Mouse (Mus musculus) fat pad, adult 2 months (tissue): Measurements from ENCODE around the gene Astn2.

Source experiments
- DNase-seq: peaks from one replicate; pipeline ENCODE4 v3.0.0-alpha.2; 2011; ENCODE audit warnings: low read depth, low spot score; ENCODE audit errors: extremely low read depth

Astn2 gene

DNA sequence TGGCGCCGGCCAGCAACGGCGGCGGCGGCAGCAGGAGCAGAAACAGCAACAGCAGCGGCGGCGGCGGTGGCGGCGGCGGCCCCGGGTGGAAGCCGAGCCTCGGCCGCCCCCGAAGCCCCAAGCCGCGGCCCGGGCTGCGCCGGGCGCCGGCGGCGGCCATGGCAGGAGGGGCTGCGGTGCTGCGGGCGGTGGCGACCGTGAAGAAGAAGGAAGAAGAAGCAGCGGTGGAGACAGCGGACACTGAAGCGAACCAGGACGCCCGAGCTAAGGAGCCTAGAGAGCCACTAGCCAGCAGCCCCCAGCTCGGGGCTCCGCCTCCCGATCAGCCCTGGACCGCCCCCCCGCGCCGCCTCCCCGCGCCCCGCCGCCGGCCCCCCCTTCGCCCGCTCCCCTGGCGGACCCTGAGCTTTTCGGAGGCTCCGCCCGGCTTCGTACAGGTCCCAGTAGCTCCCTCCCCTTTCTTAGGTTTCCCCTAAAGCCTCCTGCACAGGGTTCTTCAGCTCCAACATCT lies at the start of gene Astn2:
Astn2 (minus strand) TSS at position 411 of the 511 bp plus-strand sequence.
- DNase-seq: no peak

DNA sequence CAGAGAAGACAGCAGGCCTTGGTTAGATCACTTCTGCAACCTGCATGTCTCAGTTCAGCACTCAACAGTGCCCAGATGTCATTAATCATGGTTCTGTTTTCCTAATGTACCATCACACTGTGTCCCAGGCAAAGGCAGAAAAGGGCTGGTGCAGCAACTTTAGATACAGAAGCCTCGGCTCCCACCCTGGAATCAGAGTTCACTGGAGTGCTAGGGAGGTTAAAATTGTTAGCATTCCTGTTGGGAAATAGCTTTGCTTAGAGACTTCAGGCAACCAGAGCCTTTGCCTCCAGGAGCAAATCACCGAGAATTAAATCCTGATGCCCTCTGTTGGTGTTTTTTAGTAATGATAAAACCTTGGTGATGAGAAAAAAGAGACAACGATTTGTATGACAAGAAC lies 45.7 kb upstream of the Astn2 start:
- DNase-seq: no peak

DNA sequence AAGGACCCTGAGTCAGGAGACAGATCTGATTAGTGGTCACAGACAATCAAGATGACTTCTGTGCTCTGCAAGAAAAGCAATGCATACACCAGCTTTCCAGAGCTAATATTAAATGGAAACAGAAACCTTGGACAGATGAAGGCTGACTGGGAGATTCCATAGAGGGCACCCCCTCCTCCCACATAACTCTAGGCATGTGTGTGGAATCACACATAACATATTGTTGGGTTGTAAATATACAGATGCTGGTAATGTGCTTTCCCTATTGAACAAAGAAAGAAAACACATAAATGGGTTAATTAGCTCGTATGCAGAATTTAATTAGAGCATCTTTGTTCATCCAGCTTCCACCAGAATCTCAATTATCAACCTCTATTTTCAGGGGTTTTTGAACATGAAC lies 26.8 kb upstream of the Astn2 start:
- DNase-seq: no peak

DNA sequence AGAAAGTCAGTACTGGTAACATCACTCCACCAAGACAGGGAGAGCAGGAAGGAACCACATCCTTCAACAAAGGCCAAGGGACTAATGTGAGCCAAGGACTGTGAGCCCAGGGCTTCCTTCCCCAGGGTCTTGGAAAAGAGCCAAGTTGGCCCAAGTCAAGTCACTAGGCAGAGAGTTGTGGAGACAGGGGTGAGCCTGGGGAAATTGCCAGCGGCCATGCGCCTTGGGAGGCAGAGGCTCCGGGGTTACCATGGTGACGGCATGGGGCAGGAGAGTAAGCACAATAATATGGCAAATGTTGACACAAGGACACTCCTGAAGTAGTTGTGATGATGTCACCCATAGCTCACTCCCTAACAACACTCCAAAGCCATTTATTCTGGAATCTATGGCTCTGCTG lies 21.4 kb upstream of the Astn2 start:
- DNase-seq: no peak

DNA sequence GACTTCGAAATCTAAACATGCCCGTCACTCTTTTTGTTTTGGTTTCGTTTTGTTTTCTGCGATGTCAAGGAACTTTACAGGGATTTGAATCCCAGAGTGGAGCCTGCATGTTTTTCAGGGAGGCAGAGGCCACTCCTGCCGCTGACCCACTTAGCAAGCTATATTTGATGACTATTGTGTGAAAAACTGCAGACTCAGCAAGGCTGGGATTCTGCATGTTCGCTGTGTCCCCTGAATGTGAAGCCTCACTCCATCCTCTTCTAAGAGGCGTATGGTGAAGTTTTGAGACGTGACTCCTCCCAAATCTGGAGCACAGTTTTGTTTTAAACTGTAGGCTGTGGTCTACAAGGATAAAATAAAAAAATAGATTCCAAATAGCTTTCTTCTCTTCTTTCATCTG lies 10.4 kb upstream of the Astn2 start:
- no peak for DNase-seq

DNA sequence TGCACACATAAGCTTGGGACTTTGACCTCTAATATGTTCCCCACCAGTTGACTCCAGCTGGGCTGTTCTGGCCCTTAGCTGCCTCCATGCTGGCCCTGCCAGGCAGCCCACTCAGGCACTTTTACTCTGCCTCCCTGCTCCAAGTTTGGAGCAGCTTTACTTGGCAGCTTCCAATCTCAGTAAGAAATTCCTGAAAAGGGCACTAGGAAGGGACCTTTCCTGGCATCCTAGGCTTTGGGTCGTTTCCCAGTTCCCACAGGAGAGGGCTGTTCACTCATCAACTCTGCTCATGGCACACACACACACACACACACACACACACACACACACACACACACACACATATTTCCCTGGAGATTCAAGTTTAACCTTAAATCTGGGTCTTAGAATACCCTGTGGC lies 675 bp upstream of the Astn2 start:
- no peak for DNase-seq

DNA sequence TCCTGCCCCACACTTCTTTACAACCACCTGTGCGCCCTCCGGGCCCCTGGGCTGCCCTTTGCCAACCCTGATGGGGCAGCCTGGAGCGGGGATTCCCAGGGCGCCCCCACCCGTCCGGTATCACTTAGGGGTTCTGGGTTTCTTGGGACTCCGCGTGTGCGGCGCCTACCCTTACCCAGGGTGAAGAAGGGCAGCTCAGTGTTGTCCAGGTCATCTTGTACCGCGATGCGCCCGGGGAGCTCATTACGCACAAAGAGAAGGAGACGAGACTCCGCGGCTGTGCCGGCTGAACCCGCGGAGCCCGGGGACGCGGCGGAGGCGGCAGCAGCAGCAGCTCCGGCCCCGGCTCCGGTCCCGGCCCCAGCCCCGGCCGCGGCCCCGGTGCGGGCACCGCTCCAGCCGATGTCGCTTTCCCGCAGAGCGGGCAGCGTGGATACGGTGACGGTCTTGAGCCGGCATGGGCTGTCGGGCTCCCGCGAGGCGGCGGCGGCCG lies 657 bp downstream of the Astn2 start:
- no peak for DNase-seq

DNA sequence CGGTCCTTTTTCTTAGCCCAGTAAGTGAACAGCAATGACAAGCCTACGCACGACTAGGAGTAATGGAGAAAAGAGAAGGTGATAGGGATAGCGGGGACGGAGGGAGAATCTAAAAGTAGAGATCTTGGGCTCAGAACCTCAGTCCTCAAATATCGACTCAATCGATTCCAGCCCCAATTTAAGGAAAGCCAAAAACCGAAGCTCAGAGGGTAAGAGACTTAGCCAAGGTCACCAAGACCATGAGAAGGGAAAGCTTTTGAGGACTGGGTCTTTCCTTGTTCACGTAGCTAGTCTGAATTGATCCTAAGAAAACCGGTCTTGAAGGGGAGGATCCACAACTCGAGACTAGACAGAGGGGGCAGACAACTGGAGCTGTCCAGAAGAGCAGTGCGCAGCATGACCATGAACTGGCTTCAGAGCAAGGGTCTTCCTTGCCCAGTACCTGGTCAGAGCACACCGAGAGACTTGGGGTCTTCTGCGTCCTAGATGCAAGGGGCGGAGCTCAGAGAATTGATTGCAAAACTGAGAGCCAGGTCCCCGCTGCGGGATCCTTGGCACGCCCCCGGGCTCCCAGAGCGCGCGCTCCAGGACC lies 1.2 kb downstream of the Astn2 start:
- no peak for DNase-seq

DNA sequence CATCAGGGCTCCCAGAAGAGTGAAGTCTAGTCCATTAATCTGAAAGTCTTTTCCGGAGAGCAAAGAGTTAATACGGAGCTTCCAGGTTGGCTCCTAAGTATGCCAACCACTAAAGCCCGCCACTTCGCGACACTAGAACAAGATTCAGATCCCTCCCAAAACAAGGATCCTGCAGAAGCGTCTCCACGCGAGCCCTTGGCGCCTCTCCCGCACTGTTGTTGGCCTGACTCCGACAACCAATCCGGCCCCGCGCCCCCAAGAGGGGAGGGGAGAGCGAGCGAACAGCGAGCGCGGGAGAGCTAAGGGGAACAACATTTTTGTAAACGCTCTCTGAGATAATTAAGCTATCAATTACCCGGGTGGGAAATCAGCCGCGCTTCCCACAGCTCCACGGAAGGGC lies 1.8 kb downstream of the Astn2 start:
- no peak for DNase-seq

DNA sequence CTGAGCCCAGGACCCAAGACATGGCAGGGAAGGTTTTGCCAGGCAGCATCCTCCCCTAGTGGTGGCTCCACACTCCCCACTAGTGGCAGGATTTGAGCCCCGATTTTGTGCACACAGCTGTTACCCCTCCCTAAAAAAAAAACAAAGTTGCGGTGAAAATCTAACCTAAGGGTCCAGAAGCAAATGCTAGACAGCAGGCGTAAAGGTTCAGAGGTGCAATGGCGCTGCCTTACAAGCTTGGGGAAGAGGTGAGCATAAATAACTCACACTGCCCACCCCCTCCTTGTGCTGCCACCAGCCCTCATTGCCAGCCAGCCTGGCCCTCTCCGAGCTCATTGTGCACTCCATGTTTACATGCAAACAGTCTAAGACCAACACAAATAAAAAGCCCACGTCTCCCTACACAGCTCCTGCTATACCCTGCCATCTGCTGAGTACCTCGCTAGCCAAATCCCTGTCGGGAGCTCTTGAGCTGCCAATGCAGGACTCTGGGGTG lies 3.2 kb downstream of the Astn2 start:
- no peak for DNase-seq

DNA sequence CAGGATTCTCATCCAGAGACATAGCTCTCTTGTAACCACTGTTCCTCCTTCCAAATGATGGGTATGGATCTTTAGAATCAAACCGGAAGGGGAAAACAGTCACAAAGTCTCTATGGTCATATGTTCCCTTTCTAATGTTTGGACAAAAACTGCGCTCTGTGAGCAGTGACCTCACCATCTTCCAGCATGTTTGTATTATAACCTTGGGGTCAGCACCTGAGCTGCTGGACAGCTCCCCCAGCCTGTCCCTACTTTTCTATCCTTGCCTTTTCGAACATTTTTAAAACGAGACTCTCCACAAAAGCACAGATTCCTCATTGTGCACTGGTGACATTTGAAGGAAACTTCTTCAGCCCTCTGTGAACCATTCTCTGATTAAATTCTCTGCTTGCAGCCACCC lies 5.3 kb downstream of the Astn2 start:
- no peak for DNase-seq

DNA sequence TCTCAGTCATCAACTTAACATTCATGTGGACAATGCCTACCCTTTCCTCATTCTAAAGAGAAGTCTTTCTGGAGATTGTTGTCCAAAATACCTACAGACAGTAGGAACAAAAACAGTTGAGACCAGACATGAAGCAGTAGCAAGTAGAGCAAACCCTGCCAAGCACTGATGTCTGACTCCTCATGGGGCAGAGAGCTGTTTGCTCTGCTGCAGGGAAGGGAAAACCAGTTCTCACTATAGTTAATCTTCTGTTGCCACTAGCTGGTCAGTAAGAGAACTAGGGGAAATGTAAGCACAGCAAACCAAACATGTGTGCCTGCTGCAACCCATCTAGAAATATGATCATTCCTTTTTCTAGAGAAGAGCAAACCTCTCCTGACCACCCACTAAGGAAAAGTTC lies 7.2 kb downstream of the Astn2 start:
- DNase-seq: no peak

DNA sequence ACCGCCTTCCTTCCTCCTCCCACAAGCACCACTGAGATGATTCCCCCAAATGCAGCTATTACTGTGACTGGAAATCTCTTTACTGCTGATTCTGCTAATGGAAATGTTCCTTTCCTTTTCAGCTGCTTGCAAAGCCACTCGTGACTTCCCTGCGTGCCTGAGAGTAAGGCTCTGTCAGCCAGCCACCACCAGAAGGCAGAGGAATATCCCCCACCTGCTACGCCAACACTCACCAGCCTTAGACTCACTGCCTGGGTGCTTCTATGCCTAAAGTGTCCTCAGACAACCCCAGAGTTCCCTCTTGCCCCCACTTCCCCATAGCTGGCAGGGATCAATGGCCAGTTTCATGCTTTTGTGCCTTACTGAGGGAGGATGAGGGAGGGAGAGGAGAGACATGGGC lies 11.1 kb downstream of the Astn2 start:
- DNase-seq: no peak

DNA sequence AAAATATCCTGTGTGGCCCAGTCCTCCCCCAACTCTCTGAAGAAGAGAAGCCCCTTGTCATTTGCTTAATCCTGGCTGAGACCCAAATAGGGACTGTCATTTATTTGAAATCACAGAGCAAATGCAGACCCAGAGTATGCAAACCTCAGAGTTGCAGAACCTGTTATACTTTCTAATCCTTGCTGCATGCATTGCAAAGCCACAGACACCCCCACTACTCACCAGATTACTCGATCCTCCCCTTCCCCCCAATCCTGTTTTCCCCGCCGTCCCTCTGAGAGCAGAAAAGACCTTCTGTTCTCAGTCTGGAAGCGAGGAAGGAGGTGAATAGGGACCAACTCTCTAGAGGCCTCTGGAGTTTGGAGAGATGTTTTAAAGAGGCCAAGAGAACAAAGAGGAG lies 13.9 kb downstream of the Astn2 start:
- no peak for DNase-seq

DNA sequence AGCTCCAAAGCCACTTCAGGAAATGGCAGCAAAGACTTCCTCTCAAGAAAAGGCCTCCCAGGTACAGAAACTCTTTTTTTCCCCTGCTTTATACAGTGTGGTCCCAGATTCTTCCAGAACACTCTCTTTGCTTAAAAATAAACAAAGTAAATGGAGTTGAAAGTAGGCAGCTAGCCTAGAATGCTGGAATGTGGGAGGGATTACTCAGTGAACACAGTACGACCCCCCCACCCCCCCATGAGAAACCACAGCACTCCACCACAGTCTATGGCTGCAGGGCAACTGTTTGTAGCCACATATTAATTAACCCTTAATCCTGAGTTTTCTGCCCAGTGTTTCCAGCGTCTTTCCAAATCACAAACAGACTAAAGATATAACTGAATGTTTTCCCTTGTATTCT lies 25.8 kb downstream of the Astn2 start:
- no peak for DNase-seq

DNA sequence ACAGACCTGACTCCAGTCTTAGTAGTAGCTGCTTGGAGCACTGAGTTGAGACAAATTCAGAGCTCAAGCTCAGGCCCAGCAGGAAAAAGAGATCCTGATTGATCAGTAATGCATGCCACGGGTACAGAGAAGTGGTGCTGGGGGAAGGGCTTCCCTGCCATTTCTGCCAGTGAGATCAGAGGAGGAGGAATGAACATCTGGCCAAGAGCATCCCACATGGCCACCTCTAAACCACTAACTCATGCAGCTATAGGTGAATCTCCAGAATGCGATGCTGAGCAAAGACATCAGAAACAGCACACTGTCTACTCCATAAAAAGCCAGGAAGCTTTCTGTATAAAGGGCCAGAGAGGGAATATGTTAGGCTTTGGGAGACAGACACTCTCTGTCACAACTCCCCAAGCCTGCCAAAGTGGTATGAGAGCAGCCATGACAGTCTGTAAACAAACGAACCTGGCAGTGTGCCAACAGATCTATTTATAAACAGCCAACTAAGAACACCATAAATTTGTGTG lies 33.8 kb downstream of the Astn2 start:
- DNase-seq: no peak

DNA sequence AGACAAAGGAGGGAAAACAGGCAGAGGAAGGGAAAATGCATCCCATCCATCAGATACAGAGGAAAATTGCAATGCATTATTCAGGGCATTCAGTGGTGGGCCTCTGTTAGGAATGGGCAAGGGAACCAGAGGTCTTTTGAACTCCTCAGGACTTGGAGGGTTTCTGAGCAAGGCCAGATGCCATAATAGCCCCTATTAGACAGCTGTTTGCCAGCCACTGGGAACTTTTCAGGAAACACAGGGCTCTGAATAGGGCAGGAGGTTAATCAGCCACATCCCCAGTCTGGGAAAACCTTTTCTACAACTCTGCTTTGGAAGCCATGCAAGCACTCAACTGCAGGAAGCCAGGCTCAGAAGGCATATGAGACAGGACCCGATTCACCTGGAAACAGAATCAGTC lies 38.9 kb downstream of the Astn2 start:
- DNase-seq: no peak

DNA sequence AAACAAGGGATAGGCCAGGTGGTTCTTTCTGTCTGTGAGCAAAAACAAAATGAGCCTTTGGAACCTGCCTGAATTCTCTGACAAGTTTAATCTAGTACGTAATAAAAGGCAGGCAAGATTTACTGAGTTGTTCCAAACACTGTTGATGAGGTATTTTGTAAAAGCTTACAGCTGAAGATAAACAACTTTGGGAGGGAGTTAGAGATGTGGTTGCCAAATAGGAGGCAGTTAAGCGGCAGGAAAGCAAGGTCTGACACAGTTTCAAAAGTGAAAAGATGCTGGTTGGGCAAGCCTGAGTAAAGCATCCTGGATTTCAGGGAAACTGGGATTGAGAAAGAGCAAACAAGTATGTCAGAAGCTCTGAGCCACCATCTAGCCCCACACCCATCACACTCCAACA lies 59.8 kb downstream of the Astn2 start:
- DNase-seq: no peak

DNA sequence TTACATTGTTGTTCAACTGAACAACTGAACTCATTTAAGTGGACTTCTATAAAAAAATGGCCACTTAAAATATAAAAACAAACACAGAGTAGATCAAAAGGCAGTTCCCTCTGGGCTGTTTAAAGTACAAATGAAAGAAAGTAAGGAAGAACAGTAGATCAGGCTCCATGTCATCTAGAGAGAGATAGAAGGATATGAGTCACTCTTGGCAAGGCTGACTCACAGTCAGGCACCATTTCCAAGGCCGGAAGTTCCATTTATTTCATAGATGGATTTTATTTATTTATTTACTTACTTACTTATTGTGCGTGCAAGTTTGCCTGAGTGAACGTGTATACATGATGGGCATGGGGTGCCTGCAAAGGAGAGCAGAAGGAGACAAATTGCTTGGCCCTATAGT lies 67.0 kb downstream of the Astn2 start:
- no peak for DNase-seq

DNA sequence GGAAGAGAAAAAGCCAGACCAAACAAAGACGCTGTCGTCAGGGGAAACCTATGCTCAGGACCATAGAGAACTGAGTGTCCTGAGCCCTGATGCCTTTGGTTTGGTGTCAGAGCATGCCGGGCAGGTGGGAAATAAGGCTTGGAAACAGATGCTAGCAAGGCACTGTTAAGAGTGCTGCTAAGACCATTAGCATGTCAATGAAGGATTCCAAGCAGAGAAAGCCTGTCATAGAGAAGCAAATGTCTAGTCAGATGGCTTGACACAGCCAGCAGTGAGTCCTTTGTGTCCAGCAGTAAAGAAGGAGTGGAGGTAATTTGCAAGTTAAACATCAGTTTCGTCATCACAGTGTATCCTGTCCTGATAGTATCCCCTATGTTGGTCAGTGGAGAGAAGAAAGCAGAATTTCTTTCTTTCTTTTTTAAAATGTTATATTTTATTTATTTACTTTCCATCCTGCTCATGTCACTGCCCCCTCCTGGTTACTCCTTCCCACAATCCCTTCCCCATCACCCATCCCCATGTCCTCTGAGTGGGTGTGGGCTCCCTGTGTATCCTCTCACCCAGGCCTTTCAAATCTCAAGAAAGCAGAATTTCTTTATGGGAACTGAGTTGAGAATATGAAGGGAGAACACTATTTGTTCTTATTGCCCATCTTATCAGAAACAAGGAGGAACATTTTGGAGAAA lies 73.7 kb downstream of the Astn2 start:
- DNase-seq: no peak

DNA sequence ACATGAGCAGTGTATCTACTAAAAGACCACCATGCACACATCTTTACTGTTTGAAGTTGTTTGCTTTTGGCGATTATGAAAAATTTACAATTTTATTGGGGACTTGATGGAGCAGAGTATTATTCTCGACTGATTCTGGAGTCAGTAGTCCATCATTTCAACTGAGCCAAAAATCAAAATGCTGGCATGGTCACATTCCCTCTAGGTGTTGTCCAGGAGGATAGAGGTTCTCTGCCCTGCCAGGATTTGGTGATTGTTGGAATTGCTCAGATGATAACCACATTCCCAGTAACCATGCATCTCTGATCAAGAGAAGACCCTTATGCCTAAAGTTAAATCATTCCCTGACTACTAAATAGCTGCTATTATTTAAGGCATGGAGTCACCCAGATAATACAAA lies 83.4 kb downstream of the Astn2 start:
- DNase-seq: no peak

DNA sequence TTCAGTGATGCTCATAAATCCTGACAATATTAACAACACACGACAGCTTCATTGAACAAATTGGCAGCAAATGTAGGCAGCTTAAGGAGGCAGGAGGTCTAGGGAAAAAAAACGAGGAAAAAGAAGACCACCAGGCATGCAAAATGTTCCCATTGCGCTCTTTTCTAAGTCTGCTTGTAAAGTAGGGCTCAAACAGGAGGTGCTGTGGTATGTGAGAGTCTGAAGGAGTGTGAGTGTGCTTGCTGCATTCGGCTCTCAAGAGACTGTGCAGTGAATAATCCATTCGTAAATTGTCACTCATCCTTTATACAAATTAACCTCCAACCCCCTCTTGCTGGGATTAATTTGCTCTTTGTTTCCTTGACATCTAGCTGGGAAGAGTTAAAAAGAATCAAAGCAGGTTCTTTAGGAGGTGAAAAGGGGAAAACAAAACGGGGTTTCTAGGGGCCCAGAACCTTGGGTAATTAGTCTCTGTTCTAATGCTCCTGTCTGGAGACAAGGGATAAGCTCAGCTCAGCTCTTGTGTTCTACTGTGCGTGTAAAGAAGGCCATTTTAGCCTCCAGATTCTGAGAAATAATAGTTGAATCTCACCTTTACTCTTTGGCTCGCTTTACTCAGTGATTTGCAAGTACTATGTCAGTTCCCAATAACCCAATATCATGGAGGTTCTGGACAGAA lies 89.5 kb downstream of the Astn2 start:
- no peak for DNase-seq
